Mouse (Mus musculus): Measurements from ENCODE around the gene Gbx1. TPM values are rescaled to one million over a fixed set of nuclear protein-coding genes. Genes with fewer than 3 reads are reported as not detected.

Gene Gbx1
- not detected for polyA plus RNA-seq (2017; shearing (Covaris generic))

GRCm38 (mm10) chr5:24526889-24527230 lies at the start of gene Gbx1:
Gene Gbx1, minus strand, starts transcription at chr5:24527202.

DNA sequence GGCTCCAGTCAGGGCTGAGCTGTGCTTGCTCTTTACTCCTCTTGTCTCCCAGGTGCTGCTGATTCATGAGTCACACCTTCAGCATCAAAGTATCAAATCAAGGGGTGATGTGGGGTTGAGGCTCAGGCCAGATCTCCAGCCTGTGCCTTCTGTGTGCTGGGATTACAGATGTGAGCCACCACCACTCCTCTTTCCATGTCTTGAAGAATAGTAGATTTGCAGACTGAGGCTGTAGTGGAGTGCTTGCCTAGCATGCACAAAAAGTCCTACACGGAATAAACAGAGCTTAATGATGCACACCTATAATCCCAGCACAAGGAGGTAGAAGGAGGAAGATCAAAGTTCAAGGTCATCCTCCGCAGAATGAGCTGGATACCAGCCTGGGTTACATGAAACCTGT lies 29.7 kb upstream of the Gbx1 start, which contains the start of gene 4931409K22Rik:
Gene 4931409K22Rik, minus strand, starts transcription at position 101 of the 400 bp plus-strand sequence.

DNA sequence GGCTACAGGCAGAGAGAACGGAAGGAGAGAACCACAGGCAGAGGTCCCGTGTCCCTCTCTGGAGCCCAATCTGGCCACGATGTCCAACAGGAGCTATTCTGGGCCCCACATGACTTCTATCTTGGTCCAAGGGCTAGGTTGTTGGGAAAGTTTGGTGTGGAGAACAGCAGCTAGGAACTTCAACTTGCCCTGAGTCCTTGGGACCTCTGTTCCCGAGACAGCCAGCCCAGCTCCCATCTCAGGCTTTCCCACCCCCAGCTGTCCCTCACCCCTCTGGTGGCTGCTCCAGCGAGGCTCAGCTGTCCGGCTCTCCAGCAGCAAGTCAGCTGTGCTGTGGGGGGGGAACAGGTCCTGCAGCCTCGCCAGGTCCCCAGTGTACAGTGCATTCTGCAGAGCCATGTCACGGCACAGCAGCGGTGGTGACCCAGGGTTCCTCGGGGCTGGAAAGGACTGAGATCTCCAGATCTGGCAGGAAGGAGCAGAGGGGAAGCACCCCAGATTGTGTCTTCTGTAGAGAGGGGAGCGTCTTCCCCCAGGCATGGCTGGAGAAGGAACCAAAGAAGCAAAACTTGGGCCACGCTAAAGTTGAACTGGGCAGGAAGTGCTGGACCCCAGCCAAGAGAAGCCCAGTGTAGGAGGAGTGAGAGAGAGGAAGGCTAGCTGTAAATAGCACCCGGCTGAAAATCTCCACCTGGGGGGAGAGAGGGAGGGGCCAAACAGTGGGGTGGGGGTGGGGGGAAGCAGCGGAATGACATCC lies 13.6 kb upstream of the Gbx1 start, which contains the start of gene Asb10:
Gene Asb10, minus strand, starts transcription at position 592 of the 757 bp plus-strand sequence.

Other genes with a start within 250 kb of the Gbx1 start
- gene Kcnh2, start 175.6 kb downstream of the Gbx1 start, polyA plus RNA-seq (2017; shearing (Covaris generic)) = 5.6 TPM
- 0.22 TPM for gene Nos3, start 162.4 kb downstream of the Gbx1 start, polyA plus RNA-seq (2017; shearing (Covaris generic))
- 0.89 TPM for gene Atg9b, start 135.1 kb downstream of the Gbx1 start, polyA plus RNA-seq (2017; shearing (Covaris generic))
- 27.8 TPM for gene Abcb8, start 133.5 kb downstream of the Gbx1 start, polyA plus RNA-seq (2017; shearing (Covaris generic))
- gene Asic3, start 113.8 kb downstream of the Gbx1 start, polyA plus RNA-seq (2017; shearing (Covaris generic)) = not detected
- 90.7 TPM for gene Cdk5, start 103.7 kb downstream of the Gbx1 start, polyA plus RNA-seq (2017; shearing (Covaris generic))
- 49.6 TPM for gene Slc4a2, start 103.4 kb downstream of the Gbx1 start, polyA plus RNA-seq (2017; shearing (Covaris generic))
- gene Fastk, start 81.9 kb downstream of the Gbx1 start, polyA plus RNA-seq (2017; shearing (Covaris generic)) = 148 TPM
- 89.2 TPM for gene Tmub1, start 79.3 kb downstream of the Gbx1 start, polyA plus RNA-seq (2017; shearing (Covaris generic))
- 4.8 TPM for gene Agap3, start 75.0 kb downstream of the Gbx1 start, polyA plus RNA-seq (2017; shearing (Covaris generic))
- not detected for gene Asb10, start 13.8 kb upstream of the Gbx1 start, polyA plus RNA-seq (2017; shearing (Covaris generic))
- not detected for gene 4931409K22Rik, start 29.6 kb upstream of the Gbx1 start, polyA plus RNA-seq (2017; shearing (Covaris generic))
- 99.2 TPM for gene Abcf2, start 50.3 kb upstream of the Gbx1 start, polyA plus RNA-seq (2017; shearing (Covaris generic))
- gene Chpf2, start 59.5 kb upstream of the Gbx1 start, polyA plus RNA-seq (2017; shearing (Covaris generic)) = 43.8 TPM
- gene Smarcd3, start 97.2 kb upstream of the Gbx1 start, polyA plus RNA-seq (2017; shearing (Covaris generic)) = 1.6 TPM
- gene Nub1, start 158.3 kb upstream of the Gbx1 start, polyA plus RNA-seq (2017; shearing (Covaris generic)) = 97.9 TPM
- gene Wdr86, start 203.5 kb upstream of the Gbx1 start, polyA plus RNA-seq (2017; shearing (Covaris generic)) = not detected
- gene Crygn, start 230.8 kb upstream of the Gbx1 start, polyA plus RNA-seq (2017; shearing (Covaris generic)) = 1.6 TPM

All from inflammation-experienced regulatory T-cells, adult 16 weeks (primary cell).